Mouse (Mus musculus): ENCODE measurements around the gene Accs. TPM values are rescaled to one million over a fixed set of nuclear protein-coding genes. Genes with fewer than 3 reads are reported as not detected.
A peak's percentile ranks its signal among the peaks of the same experiment; 100 is the strongest.

Accs gene
- 19.1 and 26.1 TPM in 2 replicates for polyA plus RNA-seq (2012; ENCODE audit: insufficient read depth, insufficient read length, missing spikeins)

DNA sequence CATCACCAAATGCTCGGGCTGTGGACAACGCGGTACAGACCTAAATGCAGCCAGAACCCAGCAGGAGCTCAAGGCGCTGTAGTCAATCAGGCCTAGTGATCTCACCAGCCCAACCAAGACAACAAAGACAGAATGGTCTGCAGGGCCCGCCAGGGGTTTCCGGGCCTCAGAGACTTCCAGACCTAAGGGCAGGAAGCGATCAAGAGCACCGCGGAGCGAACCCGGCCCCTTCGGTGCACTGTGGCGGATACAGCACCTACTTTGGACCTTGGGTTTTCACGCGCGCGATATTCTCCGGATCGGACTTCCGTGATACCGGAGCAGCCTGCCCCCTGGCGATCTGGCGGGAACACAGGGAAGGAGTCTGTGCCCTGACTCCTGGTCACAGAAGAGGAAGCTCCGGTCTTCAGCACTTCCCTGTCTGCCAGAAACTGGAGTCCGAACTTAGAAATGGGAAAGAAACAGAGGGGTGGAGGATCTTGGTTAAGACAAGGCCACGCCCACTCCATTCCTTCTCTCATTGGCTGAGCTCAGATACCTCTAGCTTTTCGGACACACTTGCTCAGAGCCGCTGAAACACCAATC lies at the start of gene Accs:
Accs (minus strand) TSS at position 439 of the 585 bp plus-strand sequence.
- peaks cover 12% of the 10 kb centered on the region; the same call in 1 of the 2 replicates for H3K4me1 ChIP-seq (ENCODE audit: control insufficient read depth, insufficient read depth, low read length)
- TF ChIP-seq CTCF (IDR thresholded peaks at IDR 0.05; ENCODE audit: low read depth, low read length) = peak; percentile 35; the same call in 1 of the 2 replicates
- TF ChIP-seq POLR2A (IDR thresholded peaks at IDR 0.05; ENCODE audit: borderline replicate concordance, low read depth, low read length) = no peak
- peak within 1 kb of the TSS; percentile 68 for H3K4me3 ChIP-seq (ENCODE audit: insufficient read depth, low read length)
- peak within 1 kb of the TSS; percentile 71 for H3K27ac ChIP-seq (ENCODE audit: insufficient read depth, low read depth, low read length)

DNA sequence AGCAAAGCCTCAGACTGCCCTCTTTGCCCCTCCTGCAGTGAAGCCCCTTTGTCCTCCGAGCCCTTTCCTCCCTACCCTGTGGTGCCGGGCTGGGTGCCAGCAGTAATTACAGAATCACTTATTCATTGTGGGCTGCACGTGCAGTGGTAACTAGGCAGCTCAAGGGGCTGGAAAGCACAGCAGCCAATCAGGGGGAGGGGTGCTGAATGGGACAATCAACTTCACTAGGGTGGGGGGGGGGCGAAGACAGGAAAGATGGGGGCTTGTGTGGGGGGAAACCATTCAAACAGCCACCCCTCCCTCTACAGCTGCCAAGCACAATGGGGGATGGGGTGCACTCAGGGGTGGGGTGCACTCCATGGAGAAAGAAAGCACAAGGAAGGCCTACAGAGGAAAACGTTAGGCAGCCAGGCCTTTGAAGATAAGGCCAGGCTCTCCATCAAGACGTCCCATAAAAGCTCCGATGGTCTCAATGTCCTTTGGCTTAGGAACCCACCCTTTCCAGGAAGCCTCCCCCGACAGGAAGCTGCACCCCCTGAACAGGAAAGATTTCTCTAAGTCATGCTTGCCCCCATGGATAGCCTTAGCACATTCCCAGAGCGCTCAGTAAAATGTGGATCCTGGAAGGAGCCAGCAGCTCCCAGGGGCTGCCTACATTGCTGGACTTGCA lies 42.0 kb upstream of the Accs start:
- H3K4me1 ChIP-seq (ENCODE audit: control insufficient read depth, insufficient read depth, low read length) = no peaks in the 10 kb centered on the region
- H3K27ac ChIP-seq (ENCODE audit: insufficient read depth, low read depth, low read length) = no peak overlapping the region
- TF ChIP-seq POLR2A (IDR thresholded peaks at IDR 0.05; ENCODE audit: borderline replicate concordance, low read depth, low read length) (no peak), CTCF (IDR thresholded peaks at IDR 0.05; ENCODE audit: low read depth, low read length) (no peak)
- no peak overlapping the region for H3K4me3 ChIP-seq (ENCODE audit: insufficient read depth, low read length)

GRCm38 (mm10) chr2:93890143-93890542 lies 40.4 kb upstream of the Accs start:
- no peak for TF ChIP-seq CTCF (IDR thresholded peaks at IDR 0.05; ENCODE audit: low read depth, low read length)
- Histone ChIP-seq H3K4me1 (ENCODE audit: control insufficient read depth, insufficient read depth, low read length) (no peaks in the 10 kb centered on the region), H3K27ac (ENCODE audit: insufficient read depth, low read depth, low read length) (no peak overlapping the region), H3K4me3 (ENCODE audit: insufficient read depth, low read length) (no peak overlapping the region)

DNA sequence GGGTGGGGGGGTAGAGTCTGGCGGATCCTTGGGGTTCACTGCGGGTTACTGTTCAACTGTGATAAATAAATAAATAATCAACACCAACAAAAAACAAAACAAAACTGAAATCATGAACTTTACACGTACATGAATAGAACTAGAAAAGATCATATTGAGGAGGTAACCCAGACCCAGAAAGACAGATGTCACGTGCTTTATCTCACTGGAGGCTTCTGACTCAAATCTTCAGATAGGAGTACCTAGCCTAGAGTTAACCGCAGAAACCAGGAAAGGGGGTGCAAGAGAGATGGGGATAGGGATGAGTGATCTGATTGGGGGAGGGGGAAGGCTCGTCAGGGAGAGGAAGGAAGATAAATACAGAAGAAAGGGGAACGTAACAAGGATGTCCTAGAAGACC lies 39.3 kb upstream of the Accs start:
- no peak for TF ChIP-seq POLR2A (IDR thresholded peaks at IDR 0.05; ENCODE audit: borderline replicate concordance, low read depth, low read length)
- no peak for TF ChIP-seq CTCF (IDR thresholded peaks at IDR 0.05; ENCODE audit: low read depth, low read length)
- Histone ChIP-seq H3K4me1 (ENCODE audit: control insufficient read depth, insufficient read depth, low read length) (no peaks in the 10 kb centered on the region), H3K4me3 (ENCODE audit: insufficient read depth, low read length) (no peak overlapping the region), H3K27ac (ENCODE audit: insufficient read depth, low read depth, low read length) (no peak overlapping the region)

DNA sequence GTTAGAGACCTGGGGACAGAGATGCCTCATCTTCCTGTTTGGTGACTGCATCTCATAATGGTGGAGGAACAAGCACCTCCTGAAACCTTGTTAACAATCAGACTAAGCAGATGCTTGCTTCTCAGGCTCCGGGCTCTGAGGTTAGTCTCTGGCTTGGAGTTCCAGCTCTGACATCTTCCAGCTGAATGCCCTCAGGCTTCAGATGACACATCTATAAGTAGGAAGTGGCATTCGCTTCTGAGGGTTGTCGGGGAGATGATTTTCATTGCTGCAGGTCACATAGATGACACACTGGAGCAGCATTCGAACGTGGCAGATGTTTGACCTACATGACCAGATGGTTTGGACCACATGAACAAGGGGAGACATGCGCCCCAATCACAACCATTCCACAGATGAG lies 38.6 kb upstream of the Accs start:
- Histone ChIP-seq H3K4me1 (ENCODE audit: control insufficient read depth, insufficient read depth, low read length) (no peaks in the 10 kb centered on the region), H3K27ac (ENCODE audit: insufficient read depth, low read depth, low read length) (no peak overlapping the region), H3K4me3 (ENCODE audit: insufficient read depth, low read length) (no peak overlapping the region)
- no peak for TF ChIP-seq CTCF (IDR thresholded peaks at IDR 0.05; ENCODE audit: low read depth, low read length)

- Histone ChIP-seq H3K4me1 (ENCODE audit: control insufficient read depth, insufficient read depth, low read length) (no peaks in the 10 kb centered on the region), H3K4me3 (ENCODE audit: insufficient read depth, low read length) (no peak overlapping the region), H3K27ac (ENCODE audit: insufficient read depth, low read depth, low read length) (no peak overlapping the region)
- TF ChIP-seq POLR2A (IDR thresholded peaks at IDR 0.05; ENCODE audit: borderline replicate concordance, low read depth, low read length) (no peak), CTCF (IDR thresholded peaks at IDR 0.05; ENCODE audit: low read depth, low read length) (no peak)
Observed at GRCm38 (mm10) chr2:93887273-93887672, 37.5 kb upstream of the Accs start.

DNA sequence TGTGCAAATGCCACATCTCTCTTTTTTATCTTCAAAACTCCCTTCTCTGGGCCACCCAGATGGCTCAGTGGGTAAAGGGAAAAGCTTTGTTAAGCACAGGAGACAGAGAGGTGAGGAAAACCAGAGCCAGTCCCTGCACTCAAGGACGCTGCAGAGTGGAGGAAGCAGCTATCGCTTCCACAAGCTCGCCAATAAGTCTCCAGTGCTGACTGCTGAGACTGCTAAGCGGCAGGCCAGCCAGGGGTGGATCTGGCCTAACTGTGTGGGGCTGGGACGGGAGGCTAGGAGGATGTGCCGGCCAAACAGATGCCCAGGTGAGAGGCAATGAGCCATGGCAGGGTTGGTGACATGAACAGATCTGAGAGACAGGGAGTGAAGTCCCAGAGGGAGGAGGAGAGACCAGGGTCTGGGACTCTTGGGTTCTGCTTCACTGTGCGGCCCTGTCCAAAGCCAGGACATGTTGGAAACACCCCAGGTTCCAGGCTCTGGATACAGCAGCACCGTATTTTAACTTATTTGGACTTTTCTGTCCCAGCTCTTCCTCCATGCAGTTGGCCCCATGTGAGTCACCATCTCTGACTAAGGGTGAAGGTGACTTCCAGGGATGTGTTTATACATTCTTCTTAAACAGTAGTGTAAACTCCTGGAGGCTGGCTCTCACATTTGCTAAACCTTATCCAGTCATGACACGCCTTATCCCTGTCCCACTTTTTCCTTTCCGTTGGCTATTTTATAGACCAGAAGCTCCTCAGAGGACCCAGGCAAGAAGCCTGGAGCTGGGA lies 36.5 kb upstream of the Accs start:
- Histone ChIP-seq H3K4me1 (ENCODE audit: control insufficient read depth, insufficient read depth, low read length) (no peaks in the 10 kb centered on the region), H3K27ac (ENCODE audit: insufficient read depth, low read depth, low read length) (no peak overlapping the region), H3K4me3 (ENCODE audit: insufficient read depth, low read length) (no peak overlapping the region)
- TF ChIP-seq POLR2A (IDR thresholded peaks at IDR 0.05; ENCODE audit: borderline replicate concordance, low read depth, low read length) (no peak), CTCF (IDR thresholded peaks at IDR 0.05; ENCODE audit: low read depth, low read length) (no peak)

DNA sequence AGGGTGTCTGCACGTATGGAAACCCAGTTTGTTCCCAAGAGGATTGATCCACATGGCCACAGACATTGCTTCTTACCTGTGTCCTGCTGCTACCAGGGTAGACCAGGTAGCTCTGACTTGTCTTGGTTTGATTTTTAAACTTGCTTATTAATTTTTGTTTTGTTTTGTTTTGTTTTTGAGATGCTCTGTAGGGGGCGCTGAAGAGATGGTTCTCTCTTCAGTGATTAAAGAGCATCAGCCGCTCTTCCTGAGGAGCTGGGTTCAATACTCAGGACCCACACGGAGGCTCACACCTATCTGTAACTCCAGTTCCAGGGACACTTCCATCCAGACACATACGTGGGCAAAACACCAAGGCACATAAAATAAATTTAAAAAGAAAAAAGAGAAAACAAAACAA lies 33.3 kb upstream of the Accs start:
- TF ChIP-seq CTCF (IDR thresholded peaks at IDR 0.05; ENCODE audit: low read depth, low read length) (no peak), POLR2A (IDR thresholded peaks at IDR 0.05; ENCODE audit: borderline replicate concordance, low read depth, low read length) (no peak)
- no peak overlapping the region for H3K27ac ChIP-seq (ENCODE audit: insufficient read depth, low read depth, low read length)
- H3K4me3 ChIP-seq (ENCODE audit: insufficient read depth, low read length) = no peak overlapping the region
- H3K4me1 ChIP-seq (ENCODE audit: control insufficient read depth, insufficient read depth, low read length) = no peaks in the 10 kb centered on the region

DNA sequence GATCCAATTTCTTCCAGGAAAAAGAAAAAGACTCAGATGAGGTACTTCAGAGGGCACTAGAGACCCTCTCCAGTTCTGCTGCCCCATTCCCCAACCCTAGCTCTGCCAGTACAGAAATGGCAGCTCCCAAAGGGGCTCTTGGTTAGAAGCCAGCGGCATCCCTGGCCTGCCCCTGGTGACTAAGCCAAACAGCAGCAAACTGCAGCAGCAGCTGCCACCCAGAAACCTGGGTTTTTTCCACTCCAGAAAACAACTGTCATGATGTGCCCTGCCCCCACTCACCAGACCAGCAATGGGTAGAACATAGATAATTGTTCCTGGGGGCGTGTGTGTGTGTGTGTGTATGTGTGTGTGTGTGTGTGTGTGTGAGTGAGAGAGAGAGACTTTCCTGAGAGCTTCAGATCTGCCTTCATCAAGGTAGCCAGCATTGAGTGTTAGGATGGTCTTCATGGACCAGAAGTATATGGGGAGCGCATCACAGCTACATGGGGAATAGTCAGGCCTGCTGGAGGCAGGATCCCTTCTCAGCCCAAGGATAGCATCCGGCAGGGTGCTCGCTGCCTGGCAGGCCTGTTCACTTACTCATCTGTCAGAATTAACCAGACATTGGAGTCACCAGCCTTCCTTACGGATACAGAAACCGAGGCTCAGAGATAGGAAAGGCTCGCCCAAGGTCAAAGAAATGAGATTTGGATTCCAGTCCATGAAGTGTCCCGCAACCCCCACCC lies 32.1 kb upstream of the Accs start:
- no peak overlapping the region for H3K4me3 ChIP-seq (ENCODE audit: insufficient read depth, low read length)
- TF ChIP-seq CTCF (IDR thresholded peaks at IDR 0.05; ENCODE audit: low read depth, low read length) (no peak), POLR2A (IDR thresholded peaks at IDR 0.05; ENCODE audit: borderline replicate concordance, low read depth, low read length) (no peak)
- H3K27ac ChIP-seq (ENCODE audit: insufficient read depth, low read depth, low read length) = no peak overlapping the region
- H3K4me1 ChIP-seq (ENCODE audit: control insufficient read depth, insufficient read depth, low read length) = no peaks in the 10 kb centered on the region

All from bone marrow macrophage, adult 2 months (primary cell).